Mouse (Mus musculus): ENCODE results near the gene Gm12185. TPM values are rescaled to one million over a fixed set of nuclear protein-coding genes. Genes with fewer than 3 reads are reported as not detected.
"Not testable (repeated sequence)": the region's sequence is repeated elsewhere in the genome, so short reads cannot be mapped to it uniquely, and the experiment has no call there.

The Gm12185 gene
- polyA plus RNA-seq (2012) = not detected in 2 replicates

GRCm38 (mm10) chr11:48991740-48992520, at the start of gene Gm12185:
Gm12185 (minus strand) TSS chr11:48992226.
- not testable (repeated sequence) for TF ChIP-seq GATA1 (IDR thresholded peaks at IDR 0.05; ENCODE audit: low read length)

- TF ChIP-seq GATA1 (IDR thresholded peaks at IDR 0.05; ENCODE audit: low read length) = not testable (repeated sequence)
These were observed 2.0 kb upstream of the Gm12185 start, which contains the start of gene Tgtp1 for GRCm38 (mm10) chr11:48994018-48994417. Tgtp1 (minus strand) TSS chr11:48994172.

DNA sequence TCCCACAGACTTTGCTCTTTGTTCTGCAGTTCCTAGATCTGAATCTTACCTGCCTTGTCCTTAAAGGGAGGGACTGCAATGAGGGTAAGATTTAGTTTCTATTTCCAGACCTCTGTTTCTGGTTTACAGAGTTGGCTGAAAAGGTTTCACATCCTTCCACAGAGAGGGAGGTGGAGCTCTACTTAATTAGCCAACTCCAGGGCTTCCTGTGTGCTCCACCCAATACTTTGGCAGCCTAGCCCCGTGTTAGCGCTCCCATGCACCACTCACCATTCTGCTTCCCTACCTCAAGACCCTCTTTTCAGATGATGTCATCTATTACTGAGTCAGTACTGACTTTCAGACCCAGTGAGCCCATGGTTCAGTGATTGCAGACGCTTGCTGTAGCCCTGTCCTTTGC, 12.8 kb downstream of the Gm12185 start, which contains the start of gene 9930111J21Rik1:
TSS of gene 9930111J21Rik1 (minus strand) at position 148 of the 400 bp plus-strand sequence.
- TF ChIP-seq GATA1 (IDR thresholded peaks at IDR 0.05; ENCODE audit: low read length) = not testable (repeated sequence)

DNA sequence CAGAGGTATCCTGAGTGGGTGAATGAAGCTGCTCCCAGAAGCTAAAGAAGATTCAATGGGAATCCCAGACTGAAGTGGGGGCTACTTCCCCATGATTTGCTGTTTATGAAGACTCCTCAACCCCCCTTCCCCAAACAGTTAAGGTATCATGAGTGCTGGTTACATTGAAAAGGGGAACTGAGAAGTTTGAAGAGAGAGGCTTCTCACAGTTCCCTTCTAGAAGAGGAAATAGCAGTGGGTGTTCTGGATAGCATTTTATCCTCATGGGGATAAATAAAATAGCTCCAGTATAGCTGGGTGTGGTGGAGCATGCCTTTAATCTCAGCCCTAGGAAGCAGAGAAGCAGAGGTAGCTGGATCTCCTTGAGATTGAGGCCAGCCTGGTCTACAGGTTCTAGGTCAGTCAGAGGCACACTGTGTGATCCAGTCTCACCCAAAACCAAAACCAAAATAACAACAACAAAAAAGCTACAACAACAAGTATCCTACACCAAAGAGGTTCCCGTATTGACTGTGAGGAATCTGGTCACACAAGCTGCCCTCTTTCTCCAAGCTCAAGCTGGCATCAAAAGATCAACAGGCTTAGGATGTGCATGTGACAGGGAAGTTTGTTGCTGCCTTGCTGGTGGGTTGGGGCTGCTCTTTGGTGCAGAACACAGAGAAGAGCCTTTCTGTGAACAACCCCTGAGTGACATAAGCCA, 13.6 kb downstream of the Gm12185 start, which contains the start of gene Olfr56:
TSS of gene Olfr56 (plus strand) at position 650 of the 700 bp plus-strand sequence.
- not testable (repeated sequence) for TF ChIP-seq GATA1 (IDR thresholded peaks at IDR 0.05; ENCODE audit: low read length)

GRCm38 (mm10) chr11:48946090-48946489, 45.9 kb downstream of the Gm12185 start, which contains the start of gene Psme2b:
Psme2b (minus strand) TSS chr11:48946190.
- TF ChIP-seq GATA1 (IDR thresholded peaks at IDR 0.05; ENCODE audit: low read length) = not testable (repeated sequence)

GRCm38 (mm10) chr11:48918380-48918779, 73.6 kb downstream of the Gm12185 start:
- no peak for TF ChIP-seq GATA1 (IDR thresholded peaks at IDR 0.05; ENCODE audit: low read length)

GRCm38 (mm10) chr11:48913611-48914010, 78.4 kb downstream of the Gm12185 start:
- no peak for TF ChIP-seq GATA1 (IDR thresholded peaks at IDR 0.05; ENCODE audit: low read length)

GRCm38 (mm10) chr11:48908459-48908858, 83.6 kb downstream of the Gm12185 start:
- peak; percentile 85 for TF ChIP-seq GATA1 (IDR thresholded peaks at IDR 0.05; ENCODE audit: low read length)

- TF ChIP-seq GATA1 (IDR thresholded peaks at IDR 0.05; ENCODE audit: low read length) = no peak
These were observed 90.0 kb downstream of the Gm12185 start, which contains the start of gene Gm5431 for GRCm38 (mm10) chr11:48902021-48902420. Gm5431 (minus strand) TSS chr11:48902214.

- TF ChIP-seq GATA1 (IDR thresholded peaks at IDR 0.05; ENCODE audit: low read length) = no peak
These were observed 93.1 kb downstream of the Gm12185 start for GRCm38 (mm10) chr11:48898812-48899431.

DNA sequence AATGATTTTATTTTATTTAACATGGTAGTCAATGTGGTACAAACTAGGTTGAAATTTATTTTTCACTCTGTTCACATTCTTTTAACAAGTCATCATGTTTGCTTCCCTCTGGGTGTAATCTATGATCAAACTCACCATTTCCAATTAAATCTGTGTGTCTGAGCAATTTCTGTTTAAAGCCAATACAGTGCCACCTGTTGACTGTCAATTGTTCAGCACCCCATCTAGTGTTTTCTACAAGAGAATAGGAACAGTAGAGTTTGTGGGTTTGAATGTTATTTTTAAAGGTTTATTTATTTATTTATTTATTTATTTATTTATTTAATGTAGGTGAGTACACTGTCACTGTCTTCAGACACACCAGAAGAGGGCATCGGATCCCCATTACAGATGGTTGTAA, 115.3 kb downstream of the Gm12185 start:
- TF ChIP-seq GATA1 (IDR thresholded peaks at IDR 0.05; ENCODE audit: low read length) = no peak

DNA sequence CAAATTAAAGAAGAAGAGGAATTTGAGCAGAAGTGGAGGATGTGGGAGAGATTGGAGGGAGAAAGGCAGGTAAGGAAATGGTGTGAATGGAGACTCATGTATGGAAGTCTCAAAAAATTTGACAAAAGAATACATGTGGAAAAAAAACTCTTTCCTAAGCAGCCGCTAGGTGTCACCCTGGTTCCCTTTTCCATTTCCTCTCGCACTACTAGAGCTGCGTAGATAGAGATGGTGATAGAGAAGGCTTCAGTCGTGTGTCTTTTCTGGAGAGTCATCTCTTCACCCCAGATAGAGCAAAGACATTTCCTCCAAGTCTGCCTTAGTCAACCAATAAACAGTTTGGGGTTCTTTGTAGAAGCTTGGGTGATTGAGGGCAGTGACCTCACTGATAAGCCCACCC, 117.6 kb downstream of the Gm12185 start:
- TF ChIP-seq GATA1 (IDR thresholded peaks at IDR 0.05; ENCODE audit: low read length) = no peak

DNA sequence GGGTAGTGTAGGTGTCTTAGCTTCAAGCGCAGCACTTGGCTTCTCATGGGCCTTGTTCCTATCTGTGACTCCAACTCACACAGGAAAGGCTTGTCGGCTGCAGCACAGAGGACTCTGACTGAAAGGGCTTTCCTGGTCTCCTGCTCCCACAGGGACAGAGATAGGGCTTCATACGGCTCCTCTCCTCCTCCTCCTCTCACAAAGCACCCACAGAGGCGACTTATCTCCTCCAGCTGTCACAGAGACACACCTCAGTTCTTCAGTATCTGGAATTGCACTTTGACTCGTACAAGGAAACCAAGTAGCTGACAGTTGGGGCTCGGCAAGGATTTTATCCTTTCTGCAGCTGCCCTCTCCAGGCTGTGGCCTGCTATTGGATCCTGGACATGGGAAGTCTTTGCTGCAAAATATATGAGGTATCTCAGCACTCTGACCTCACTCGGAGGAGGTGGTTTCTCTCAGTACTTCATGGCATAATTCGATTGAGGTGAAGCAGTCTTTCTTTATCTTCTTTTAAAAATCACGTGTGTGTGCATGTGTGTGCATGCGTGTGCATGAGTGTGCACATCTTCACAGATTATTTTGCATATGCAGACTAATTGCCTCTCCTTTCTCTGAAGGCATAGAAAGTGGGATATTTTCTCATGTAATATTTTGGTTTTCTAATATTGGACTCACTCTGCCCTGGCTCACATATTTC, 118.3 kb downstream of the Gm12185 start:
- TF ChIP-seq GATA1 (IDR thresholded peaks at IDR 0.05; ENCODE audit: low read length) = peak; percentile 72

DNA sequence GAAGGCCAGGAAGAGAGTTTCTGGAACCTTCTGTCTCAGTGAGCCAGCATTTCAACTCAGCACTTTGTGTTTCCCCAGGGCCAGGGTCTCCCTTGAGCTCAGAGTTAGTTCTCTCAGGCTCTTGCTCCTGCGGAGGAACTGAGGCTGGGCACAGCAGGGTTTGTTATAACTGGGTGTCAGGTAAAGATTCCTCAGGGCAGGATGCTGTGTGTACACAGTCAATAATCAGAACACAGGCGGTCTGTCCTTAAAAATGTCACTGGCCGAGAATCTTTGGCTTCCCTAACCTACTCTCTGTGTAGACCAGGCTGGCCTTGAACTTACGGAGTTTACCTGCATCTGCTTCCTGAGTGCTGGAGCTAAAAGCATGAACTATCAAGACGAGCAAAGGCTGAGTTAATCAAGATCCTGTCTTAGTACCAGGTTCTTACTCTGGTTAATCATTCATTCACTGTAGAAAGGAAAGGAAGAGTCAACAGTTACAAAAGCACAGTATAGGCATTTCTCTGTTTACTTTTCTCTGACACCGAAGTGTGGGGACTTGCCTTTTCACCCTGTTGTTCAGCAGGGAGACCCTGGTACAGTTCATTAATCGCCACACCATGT, 119.2 kb downstream of the Gm12185 start:
- no peak for TF ChIP-seq GATA1 (IDR thresholded peaks at IDR 0.05; ENCODE audit: low read length)
